Mouse (Mus musculus) T-helper 2 cell (primary cell): ENCODE results near the gene Stk32c.

Experiments used
- in situ Hi-C: fragments of 300-600 bp; cut with MboI, MseI; formaldehyde crosslinking; loops from one replicate; pipeline ENCODE4 v1.15.1; 2025; ENCODE audit warnings: high pct_unique_total_duplicates

Stk32c gene

DNA sequence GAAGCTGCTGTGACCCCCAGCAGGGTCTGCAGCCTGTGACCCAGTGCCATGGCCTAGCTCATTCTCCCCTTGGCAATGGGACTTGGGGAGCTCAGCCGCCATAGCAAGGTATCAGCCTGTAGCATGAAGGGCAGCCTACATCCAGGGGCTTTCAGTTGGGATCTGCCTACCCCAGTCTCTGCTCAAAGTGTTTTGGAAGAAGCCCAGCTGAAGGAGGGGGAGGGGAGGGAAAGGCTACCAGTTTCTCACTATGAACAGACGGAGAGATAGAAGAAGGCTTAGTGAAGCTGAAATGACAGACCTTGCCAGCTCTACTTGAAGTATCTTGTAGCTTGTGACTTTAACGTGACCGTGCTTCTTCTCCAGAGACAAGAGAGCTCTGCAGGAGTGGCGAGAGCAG lies 16.7 kb upstream of the Stk32c start:
- in situ Hi-C loops = loop anchor here (5.0 kb wide), 2 partner anchors 72 to 232 kb away; no protein-coding TSS in a partner anchor

GRCm38 (mm10) chr7:139228447-139229171 lies 15.5 kb upstream of the Stk32c start:
- in situ Hi-C loops = loop anchor here (5.0 kb wide), 1 partner anchor 74 kb away; no protein-coding TSS in a partner anchor

- in situ Hi-C loops = loop anchor here (5.0 kb wide), 1 partner anchor 76 kb away; no protein-coding TSS in a partner anchor
Measured at GRCm38 (mm10) chr7:139226416-139226815, 13.3 kb upstream of the Stk32c start.

- in situ Hi-C loops = loop anchor here (5.0 kb wide), 1 partner anchor 78 kb away; no protein-coding TSS in a partner anchor
Measured at GRCm38 (mm10) chr7:139224725-139225124, 11.6 kb upstream of the Stk32c start.

GRCm38 (mm10) chr7:139224070-139224469 lies 11.0 kb upstream of the Stk32c start:
- in situ Hi-C loops = no loop called here

GRCm38 (mm10) chr7:139222341-139222740 lies 9.2 kb upstream of the Stk32c start:
- in situ Hi-C loops = no loop called here

DNA sequence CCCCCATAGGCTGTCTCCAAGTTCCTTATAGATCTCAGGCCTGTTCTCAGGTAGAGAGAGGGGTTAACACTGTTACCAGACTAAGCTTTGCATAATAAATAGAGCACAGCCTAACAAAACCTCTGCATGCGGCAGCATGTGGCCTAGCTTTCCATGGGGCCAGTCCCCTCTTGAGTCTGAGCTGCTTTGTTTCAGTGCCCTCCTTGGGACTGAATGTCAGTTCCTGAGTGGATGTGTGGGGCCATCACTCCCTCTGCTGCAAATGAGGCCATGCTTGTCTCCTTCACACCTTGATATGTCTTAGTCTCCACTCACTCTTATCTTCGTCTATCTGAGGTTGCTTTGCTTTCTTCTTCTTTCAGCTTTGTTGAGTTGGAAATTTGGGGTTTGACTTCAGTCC lies 8.7 kb upstream of the Stk32c start:
- in situ Hi-C loops = no loop called here

DNA sequence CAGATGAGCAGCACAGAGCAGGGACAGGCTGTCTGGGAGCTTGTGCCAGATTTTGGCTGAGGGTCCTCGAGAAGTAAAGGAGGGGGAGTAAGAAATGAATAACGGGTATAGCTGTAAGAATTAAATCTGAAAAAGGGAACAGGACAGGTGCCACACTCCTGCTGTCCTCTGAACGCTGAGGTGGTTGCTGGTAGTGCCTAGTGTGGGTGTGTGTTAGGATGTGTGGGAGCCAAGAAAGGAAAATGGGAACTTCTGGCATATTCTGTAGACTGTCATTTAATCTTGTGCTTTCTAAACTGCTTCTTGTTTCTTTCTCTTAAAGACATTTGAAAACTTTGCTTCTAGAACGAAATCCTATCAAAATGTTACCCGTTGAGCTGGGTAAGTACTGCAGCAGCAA lies 8.0 kb upstream of the Stk32c start:
- in situ Hi-C loops = no loop called here

- in situ Hi-C loops = no loop called here
Measured at GRCm38 (mm10) chr7:139220303-139220702, 7.2 kb upstream of the Stk32c start.

GRCm38 (mm10) chr7:139219486-139219885 lies 6.4 kb upstream of the Stk32c start:
- in situ Hi-C loops = no loop called here

DNA sequence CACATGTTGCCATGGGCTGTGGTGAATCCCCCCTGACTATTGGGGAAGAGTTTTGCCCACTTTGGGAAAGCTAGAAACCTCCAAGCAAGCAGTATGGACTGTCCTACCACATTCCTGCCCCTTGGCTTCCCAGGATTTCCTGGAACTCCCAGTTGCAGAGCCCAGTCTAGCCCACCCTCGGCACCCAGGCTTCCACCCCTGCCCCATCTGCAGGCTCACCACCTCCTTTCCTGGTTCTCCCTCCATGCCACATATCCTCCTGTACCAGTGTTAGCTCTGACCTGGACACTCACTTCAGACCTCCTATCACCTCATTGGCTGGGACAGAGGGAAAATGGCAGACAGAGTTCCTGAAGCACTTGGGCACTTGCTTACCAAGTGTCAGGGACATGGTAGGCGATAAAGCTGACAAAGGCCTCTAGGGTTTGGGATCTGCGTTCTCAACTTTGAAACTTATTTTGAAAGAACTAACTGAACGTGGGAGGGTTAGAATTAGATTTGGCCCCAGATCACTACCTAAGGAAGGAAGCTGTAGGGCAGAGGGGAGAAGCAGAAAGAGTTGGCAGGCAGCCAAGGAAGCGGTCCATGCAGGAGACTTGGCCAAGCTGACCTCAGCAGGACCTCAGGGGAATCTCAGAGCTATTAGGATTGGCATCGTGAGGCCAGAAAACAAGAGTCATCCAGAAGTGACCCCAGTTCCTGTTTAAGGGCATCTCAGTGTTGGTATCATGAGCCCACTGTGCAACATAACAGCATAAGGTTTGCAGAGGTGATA lies 5.7 kb upstream of the Stk32c start:
- in situ Hi-C loops = no loop called here

- in situ Hi-C loops = no loop called here
Measured at GRCm38 (mm10) chr7:139217046-139217445, 3.9 kb upstream of the Stk32c start.

- in situ Hi-C loops = no loop called here
Measured at GRCm38 (mm10) chr7:139216464-139216863, 3.4 kb upstream of the Stk32c start.

DNA sequence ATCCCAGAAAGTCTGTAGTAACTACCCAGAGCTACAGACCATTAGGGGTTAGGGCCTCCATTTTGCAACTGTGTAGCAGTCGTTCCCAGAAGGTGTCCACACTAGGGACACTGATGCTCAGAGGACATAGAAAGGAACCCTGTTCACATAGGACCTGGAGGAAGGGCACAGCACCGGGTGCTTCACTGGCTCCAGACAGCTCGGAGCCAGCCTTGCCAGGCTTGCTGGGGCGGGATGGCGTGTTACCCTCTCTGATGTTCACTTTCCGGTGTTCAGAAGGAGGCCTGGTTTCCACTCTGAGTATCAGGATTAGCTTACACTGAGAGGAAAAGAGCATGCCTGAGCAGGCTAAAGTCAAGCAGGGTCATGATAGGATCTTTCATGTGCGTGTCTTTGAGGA lies 2.8 kb upstream of the Stk32c start:
- in situ Hi-C loops = no loop called here

DNA sequence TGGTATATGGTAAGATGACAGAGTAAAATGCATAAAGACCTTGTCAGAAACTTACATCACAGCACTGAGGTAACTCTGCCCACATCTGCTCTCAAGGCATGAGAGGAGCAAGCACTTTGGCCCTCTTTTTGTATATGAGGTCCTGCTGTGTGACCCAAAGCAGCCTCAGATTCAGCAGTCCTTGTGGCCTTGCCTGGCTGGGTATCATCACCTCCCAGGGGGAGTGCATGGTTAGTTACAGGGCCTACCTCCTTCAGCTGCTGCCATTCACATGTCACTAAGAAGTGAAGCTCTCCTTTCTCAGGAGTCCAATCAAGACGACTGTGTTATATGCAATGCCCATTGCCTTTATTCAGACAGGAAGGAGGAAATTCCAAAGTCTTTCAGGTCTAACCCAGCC lies 2.4 kb upstream of the Stk32c start:
- in situ Hi-C loops = no loop called here

GRCm38 (mm10) chr7:139214596-139215340 lies 1.7 kb upstream of the Stk32c start:
- in situ Hi-C loops = no loop called here

- in situ Hi-C loops = no loop called here
Measured at GRCm38 (mm10) chr7:139214160-139214559, 1.1 kb upstream of the Stk32c start.

DNA sequence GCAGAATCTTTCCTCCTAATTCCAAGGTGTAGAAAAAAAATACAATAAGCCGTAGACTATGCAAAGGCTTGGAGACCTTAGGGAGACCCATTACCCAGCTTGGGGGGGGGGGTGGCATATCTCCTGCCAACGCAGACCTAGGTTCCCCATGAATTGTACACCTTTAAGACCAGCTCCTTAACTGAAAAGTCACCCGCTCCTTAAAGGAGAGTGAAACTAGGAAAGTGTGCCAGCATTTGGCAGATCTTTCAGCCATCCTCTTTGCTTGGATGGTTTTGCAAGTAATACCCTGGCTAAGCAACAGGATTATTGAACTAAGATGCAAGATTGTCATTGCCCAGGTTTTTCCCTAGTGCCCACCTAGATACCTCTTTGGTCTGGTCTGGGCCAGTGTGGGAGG lies 644 bp upstream of the Stk32c start:
- in situ Hi-C loops = no loop called here

DNA sequence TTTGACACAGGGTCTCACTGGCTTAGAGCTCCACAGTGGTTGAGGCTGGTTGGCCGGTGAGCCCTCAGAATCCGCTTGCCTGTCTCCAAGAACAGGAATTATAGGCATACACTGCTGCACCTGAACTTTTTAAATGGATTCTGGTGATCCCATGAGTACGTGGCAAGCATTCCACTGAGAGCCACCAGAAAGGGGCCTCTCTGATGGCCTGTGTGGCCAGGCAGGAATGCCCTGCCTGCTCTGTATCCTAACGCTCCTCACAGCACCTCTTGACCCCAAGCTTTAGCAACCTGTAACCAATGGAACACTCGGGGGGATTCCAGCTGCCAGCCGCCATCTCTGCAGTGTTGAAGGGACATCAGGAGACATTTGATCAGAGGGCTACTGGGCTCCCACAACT lies 1.3 kb downstream of the Stk32c start:
- in situ Hi-C loops = no loop called here

GRCm38 (mm10) chr7:139208773-139209095 lies 4.4 kb downstream of the Stk32c start:
- in situ Hi-C loops = loop anchor here (5.0 kb wide), 1 partner anchor 86 kb away; no protein-coding TSS in a partner anchor

DNA sequence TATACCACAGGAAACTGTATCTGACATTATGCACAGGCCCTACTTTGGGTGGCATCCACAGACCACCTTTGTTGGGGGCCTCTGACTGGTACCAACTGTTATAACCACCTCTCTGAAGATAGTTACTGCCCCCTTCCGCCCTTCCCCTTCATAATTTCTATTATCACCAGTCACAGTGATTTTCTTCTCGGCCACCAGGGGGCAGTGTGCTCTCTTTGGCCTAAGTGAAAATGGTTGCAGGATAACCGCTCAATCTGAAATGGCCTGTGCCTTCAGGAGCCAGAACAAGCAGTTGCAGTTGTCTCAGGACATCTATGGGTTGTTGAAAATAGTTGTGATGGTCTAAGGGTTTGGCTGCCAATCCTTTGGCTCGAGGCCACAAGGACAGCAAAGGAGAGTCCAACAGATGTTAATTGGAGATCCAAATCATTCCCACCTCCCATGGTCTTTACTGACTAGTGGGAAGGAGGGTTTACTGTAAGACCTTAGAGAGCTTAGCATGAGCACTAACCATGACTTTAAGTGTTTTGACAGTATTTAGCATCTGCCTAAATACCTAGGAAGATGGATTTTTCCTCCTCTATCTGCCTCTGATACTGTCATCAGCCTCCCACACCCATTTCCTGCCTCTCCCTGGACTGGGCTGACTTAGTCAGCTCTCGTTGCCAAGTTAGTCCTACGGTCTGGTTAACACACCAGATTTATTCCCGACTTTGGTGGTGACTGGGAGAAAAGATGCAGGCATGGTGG lies 4.9 kb downstream of the Stk32c start:
- in situ Hi-C loops = loop anchor here (5.0 kb wide), 1 partner anchor 86 kb away; no protein-coding TSS in a partner anchor
